Mouse (Mus musculus): Measurements from ENCODE around the gene Lamp5. TPM values are rescaled to one million over a fixed set of nuclear protein-coding genes. Genes with fewer than 3 reads are reported as not detected.

Gene Lamp5
- not detected for total RNA-seq (2023)

GRCm38 (mm10) chr2:136051688-136052289 lies at the start of gene Lamp5:
Gene Lamp5, plus strand, starts transcription at chr2:136052239.

All from B cell, adult 67 days (primary cell).